ENCODE assay signal across 14 mouse cellular contexts in the genomic region with DNA sequence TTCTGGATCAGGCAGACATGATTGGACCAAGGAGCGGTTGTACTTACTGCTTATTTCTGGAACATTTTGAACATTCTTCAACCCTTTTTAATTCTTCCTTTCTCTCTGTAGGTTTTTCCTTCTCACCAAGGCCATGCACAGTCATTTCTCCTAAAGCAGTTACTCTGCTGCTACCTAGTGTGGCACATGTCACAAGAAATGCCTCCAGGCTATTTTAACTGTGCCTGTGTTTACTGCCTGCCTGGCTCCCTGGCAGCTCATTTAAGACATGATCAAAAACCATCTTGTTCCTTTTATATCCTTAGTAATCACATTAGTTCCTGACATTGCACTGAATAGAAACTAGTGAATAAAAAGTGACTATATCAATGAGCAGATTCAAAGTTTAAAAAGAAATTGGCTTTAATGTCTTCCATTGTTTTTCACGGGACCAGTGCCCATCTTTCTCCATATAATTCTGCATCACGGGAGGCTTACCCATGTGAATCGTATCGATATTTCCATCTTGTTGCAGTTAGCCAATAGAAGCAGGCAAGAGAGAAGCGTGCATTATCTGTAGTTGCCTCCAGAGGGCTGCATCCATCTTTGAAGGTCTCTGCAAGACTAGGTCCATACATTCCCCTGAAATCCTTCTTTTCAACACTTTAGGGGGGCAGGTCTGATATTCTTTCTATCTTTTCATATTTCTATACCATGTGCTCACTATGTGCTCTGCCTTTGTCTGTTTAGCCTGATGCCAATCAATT. TPM values are rescaled to one million over a fixed set of nuclear protein-coding genes. Genes with fewer than 3 reads are reported as not detected.
A peak's percentile ranks its signal among the peaks of the same experiment; 100 is the strongest.
DNase-seq lines count a peak whose midpoint lies in the region; ATAC-seq and TF ChIP-seq lines count a peak whose summit lies in the region.
"Had no signal": no experiment of that assay in that cellular context is flagged by ENCODE, and none has a peak within 500 bp of the region (broad histone marks: within the 10 kb centered on the region; RNA-seq: fewer than 3 reads in every experiment).

No protein-coding gene starts in this region.

- ATAC-seq in frontal cortex, adult (ENCODE audit: low TSS enrichment) = peak; percentile 16; the same call in 1 of the 2 replicates
- no peak for ATAC-seq in liver, embryonic 12.5 days

- no peak overlapping the region for H3K9ac ChIP-seq in liver, embryonic 12.5 days
- H3K9ac ChIP-seq: liver, embryonic 14.5 days had no signal

- peaks cover 36% of the 10 kb centered on the region for H3K4me1 ChIP-seq in liver, embryonic 12.5 days
- no peaks in the 10 kb centered on the region; the same call in 1 of the 2 replicates for H3K4me1 ChIP-seq in bone marrow, adult 2 months (ENCODE audit: control insufficient read depth, insufficient read depth, low read length)
- H3K4me1 ChIP-seq: hindbrain, embryonic 10.5 days had no signal

- H3K27ac ChIP-seq in liver, embryonic 12.5 days = peak overlapping the region; percentile 68; the same call in 1 of the 2 replicates
- H3K27ac ChIP-seq in bone marrow, adult 2 months (ENCODE audit: control insufficient read depth, insufficient read depth, low read depth, low read length, poor library complexity) = peak overlapping the region; percentile 86
- H3K27ac ChIP-seq: hindbrain, embryonic 10.5 days; liver, embryonic 14.5 days had no signal

- no peak for TF ChIP-seq CTCF in bone marrow, adult 2 months (IDR thresholded peaks at IDR 0.05; ENCODE audit: control insufficient read depth, insufficient read depth, low read length)

- H3K4me2 ChIP-seq in liver, embryonic 12.5 days = no peak overlapping the region

- no peak for DNase-seq in frontal cortex, adult 2 months (ENCODE audit: extremely low spot score in 1 of 2, low spot score in 1 of 2)
- no peak for DNase-seq in liver
- DNase-seq in 416B (ENCODE audit: low read depth) = peak; percentile 71
- no peak for DNase-seq in adrenal gland, adult 18-20 months (ENCODE audit: low spot score in 2 of 2)
- no peak for DNase-seq in spleen, adult 12 weeks (ENCODE audit: low spot score)
- DNase-seq: cerebellum, adult 8-10 months; gastrocnemius, postnatal 25 days had no signal

- no peaks in the 10 kb centered on the region for H3K36me3 ChIP-seq in liver, embryonic 12.5 days
- H3K36me3 ChIP-seq: hindbrain, embryonic 10.5 days had no signal

- H3K9me3 ChIP-seq in liver, embryonic 12.5 days (replicated peaks) = no peaks in the 10 kb centered on the region

- no peak overlapping the region for H3K4me3 ChIP-seq in liver, embryonic 12.5 days
- no peak overlapping the region for H3K4me3 ChIP-seq in bone marrow, adult 2 months (replicated peaks; ENCODE audit: control insufficient read depth, low read depth, low read length)
- H3K4me3 ChIP-seq: hindbrain, embryonic 10.5 days had no signal

- no peaks in the 10 kb centered on the region for H3K27me3 ChIP-seq in liver, embryonic 12.5 days (replicated peaks)

- TF ChIP-seq POLR2A in bone marrow, adult 2 months (IDR thresholded peaks at IDR 0.05; ENCODE audit: borderline replicate concordance, control insufficient read depth, low read depth, low read length) = no peak

- WGBS in liver, embryonic 12.5 days (ENCODE audit: insufficient replicate concordance) = 82% methylated on average over 6 of the region's 6 CpGs
- WGBS in bone marrow, adult 2 months = 85% methylated on average over 6 of the region's 6 CpGs

RNA-seq across cellular contexts. Expression of a gene that starts 45.7 kb away (rescaled TPM):
- not detected in 2 replicates for polyA plus RNA-seq in frontal cortex, adult 2 months (2012; rRNA removed)
- not detected in 2 replicates for polyA plus RNA-seq in liver, embryonic 12.5 days (2016; fragmentation: Nextera tagmentation; extraction: Ambion mirVana)
- not detected in 2 replicates for polyA plus RNA-seq in bone marrow, adult 2 months (2011; ENCODE audit: insufficient read depth, insufficient read length, low replicate concordance, missing spikeins)
- not detected for total RNA-seq in adrenal gland, adult 18-20 months (2021)
- total RNA-seq: adrenal gland, adult 2 months; gastrocnemius, postnatal 25 days had no signal
- polyA plus RNA-seq: adrenal gland, adult 2 months; hindbrain, embryonic 10.5 days; kidney, embryonic 14.5 days; liver, embryonic 14.5 days had no signal
